10 mouse cellular contexts compared by ENCODE assay signal in genomic region chr15:91314402-91315318, GRCm38 (mm10).
A peak's percentile ranks its signal among the peaks of the same experiment; 100 is the strongest.
DNase-seq lines count a peak whose midpoint lies in the region; ATAC-seq and TF ChIP-seq lines count a peak whose summit lies in the region.
"Had no signal": no experiment of that assay in that cellular context is flagged by ENCODE, and none has a peak within 500 bp of the region (broad histone marks: within the 10 kb centered on the region; RNA-seq: fewer than 3 reads in every experiment).

No protein-coding gene starts in this region.

- no peak for ATAC-seq in hindbrain, postnatal 0 days
- ATAC-seq in hindbrain, embryonic 11.5 days (ENCODE audit: low FRiP score): no peak
- no peak for ATAC-seq in midbrain, postnatal 0 days (ENCODE audit: low FRiP score)
- ATAC-seq in midbrain, embryonic 14.5 days (ENCODE audit: low FRiP score, low TSS enrichment): no peak
- ATAC-seq in stomach, postnatal 0 days (ENCODE audit: low FRiP score, low TSS enrichment): no peak
- ATAC-seq in liver, postnatal 0 days: no peak

- no peak overlapping the region for H3K27ac ChIP-seq in hindbrain, postnatal 0 days
- H3K27ac ChIP-seq in hindbrain, embryonic 11.5 days (ENCODE audit: low read depth, low read length): no peak overlapping the region
- H3K27ac ChIP-seq in midbrain, postnatal 0 days (ENCODE audit: low read depth, low read length): no peak overlapping the region
- no peak overlapping the region for H3K27ac ChIP-seq in midbrain, embryonic 14.5 days (replicated peaks; ENCODE audit: low read depth, low read length)
- H3K27ac ChIP-seq in stomach, postnatal 0 days (replicated peaks): no peak overlapping the region
- H3K27ac ChIP-seq in liver, postnatal 0 days (ENCODE audit: low read depth): no peak overlapping the region
- H3K27ac ChIP-seq: hindbrain, embryonic 12.5 days had no signal

- no peaks in the 10 kb centered on the region for H3K9me3 ChIP-seq in hindbrain, postnatal 0 days (ENCODE audit: low read length)
- no peaks in the 10 kb centered on the region for H3K9me3 ChIP-seq in hindbrain, embryonic 11.5 days (ENCODE audit: control insufficient read depth, low read length)
- no peaks in the 10 kb centered on the region for H3K9me3 ChIP-seq in midbrain, postnatal 0 days (ENCODE audit: low read length)
- H3K9me3 ChIP-seq in midbrain, embryonic 14.5 days (ENCODE audit: control insufficient read depth, low read length): no peaks in the 10 kb centered on the region
- H3K9me3 ChIP-seq in stomach, postnatal 0 days (ENCODE audit: control insufficient read depth, low read length): no peaks in the 10 kb centered on the region
- H3K9me3 ChIP-seq in liver, postnatal 0 days (ENCODE audit: low read length): no peaks in the 10 kb centered on the region
- H3K9me3 ChIP-seq: hindbrain, embryonic 12.5 days had no signal

- 47% methylated on average over 19 of the region's 19 CpGs for WGBS in hindbrain, postnatal 0 days
- 83% methylated on average over 19 of the region's 19 CpGs for WGBS in hindbrain, embryonic 11.5 days
- WGBS in midbrain, postnatal 0 days: 69% methylated on average over 19 of the region's 19 CpGs
- WGBS in midbrain, embryonic 14.5 days: 83% methylated on average over 19 of the region's 19 CpGs
- WGBS in stomach, postnatal 0 days: 58% methylated on average over 19 of the region's 19 CpGs
- WGBS in liver, postnatal 0 days (ENCODE audit: insufficient replicate concordance): 80% methylated on average over 19 of the region's 19 CpGs

- no peak overlapping the region for H3K9ac ChIP-seq in hindbrain, postnatal 0 days (replicated peaks; ENCODE audit: low read length)
- H3K9ac ChIP-seq in hindbrain, embryonic 11.5 days (ENCODE audit: low read depth, low read length): no peak overlapping the region
- no peak overlapping the region for H3K9ac ChIP-seq in midbrain, postnatal 0 days (replicated peaks; ENCODE audit: low read length, poor library complexity, severe bottlenecking)
- no peak overlapping the region for H3K9ac ChIP-seq in midbrain, embryonic 14.5 days (replicated peaks; ENCODE audit: low read length)
- no peak overlapping the region for H3K9ac ChIP-seq in stomach, postnatal 0 days (ENCODE audit: low read length)
- no peak overlapping the region for H3K9ac ChIP-seq in liver, postnatal 0 days (replicated peaks)
- H3K9ac ChIP-seq: hindbrain, embryonic 12.5 days had no signal

- peak overlapping the region; percentile 5 for H3K4me2 ChIP-seq in hindbrain, postnatal 0 days (ENCODE audit: low read depth, low read length)
- H3K4me2 ChIP-seq in hindbrain, embryonic 11.5 days (replicated peaks; ENCODE audit: low read depth, low read length): no peak overlapping the region
- H3K4me2 ChIP-seq in midbrain, postnatal 0 days (ENCODE audit: low read depth, low read length, poor library complexity, severe bottlenecking): no peak overlapping the region
- H3K4me2 ChIP-seq in midbrain, embryonic 14.5 days (ENCODE audit: low read length): no peak overlapping the region
- H3K4me2 ChIP-seq in stomach, postnatal 0 days (replicated peaks; ENCODE audit: low read depth): peak overlapping the region; percentile 29; the same call in 1 of the 2 replicates
- H3K4me2 ChIP-seq in liver, postnatal 0 days (ENCODE audit: low read depth, low read length): no peak overlapping the region
- H3K4me2 ChIP-seq: hindbrain, embryonic 12.5 days had no signal

- TF ChIP-seq EP300 in stomach, postnatal 0 days (optimal IDR thresholded peaks at IDR 0.05): no peak
- no peak for TF ChIP-seq EP300 in liver, postnatal 0 days (IDR thresholded peaks at IDR 0.05; ENCODE audit: low read depth)

- no peak overlapping the region for H3K4me3 ChIP-seq in hindbrain, postnatal 0 days (ENCODE audit: low read length)
- H3K4me3 ChIP-seq in hindbrain, embryonic 11.5 days (ENCODE audit: low read depth, low read length): no peak overlapping the region
- H3K4me3 ChIP-seq in midbrain, postnatal 0 days (ENCODE audit: low read depth, low read length): no peak overlapping the region
- H3K4me3 ChIP-seq in midbrain, embryonic 14.5 days (replicated peaks; ENCODE audit: low read depth, low read length): no peak overlapping the region
- H3K4me3 ChIP-seq in stomach, postnatal 0 days (ENCODE audit: low read depth, low read length): no peak overlapping the region
- no peak overlapping the region for H3K4me3 ChIP-seq in liver, postnatal 0 days (ENCODE audit: low read depth, low read length)
- H3K4me3 ChIP-seq: hindbrain, embryonic 12.5 days had no signal

- H3K36me3 ChIP-seq in hindbrain, postnatal 0 days (ENCODE audit: insufficient read depth, low read length): no peaks in the 10 kb centered on the region
- no peaks in the 10 kb centered on the region for H3K36me3 ChIP-seq in hindbrain, embryonic 11.5 days (ENCODE audit: control insufficient read depth, insufficient read depth, low read length)
- no peaks in the 10 kb centered on the region for H3K36me3 ChIP-seq in midbrain, postnatal 0 days (ENCODE audit: insufficient read depth, low read length)
- no peaks in the 10 kb centered on the region for H3K36me3 ChIP-seq in midbrain, embryonic 14.5 days (ENCODE audit: control insufficient read depth, insufficient read depth, low read length)
- H3K36me3 ChIP-seq in stomach, postnatal 0 days (ENCODE audit: control insufficient read depth, insufficient read depth, low read length): no peaks in the 10 kb centered on the region
- H3K36me3 ChIP-seq in liver, postnatal 0 days (replicated peaks; ENCODE audit: insufficient read depth, low read length): no peaks in the 10 kb centered on the region
- H3K36me3 ChIP-seq: hindbrain, embryonic 12.5 days had no signal

- H3K27me3 ChIP-seq in hindbrain, postnatal 0 days (ENCODE audit: insufficient read depth, low read length): no peaks in the 10 kb centered on the region
- H3K27me3 ChIP-seq in hindbrain, embryonic 11.5 days (ENCODE audit: control insufficient read depth, insufficient read depth, low read length): no peaks in the 10 kb centered on the region
- H3K27me3 ChIP-seq in midbrain, postnatal 0 days (ENCODE audit: insufficient read depth, low read length): no peaks in the 10 kb centered on the region
- no peaks in the 10 kb centered on the region for H3K27me3 ChIP-seq in midbrain, embryonic 14.5 days (ENCODE audit: control insufficient read depth, insufficient read depth, low read length)
- no peaks in the 10 kb centered on the region for H3K27me3 ChIP-seq in stomach, postnatal 0 days (ENCODE audit: control insufficient read depth, insufficient read depth, low read length)
- H3K27me3 ChIP-seq in liver, postnatal 0 days (ENCODE audit: insufficient read depth, low read length): no peaks in the 10 kb centered on the region
- H3K27me3 ChIP-seq: hindbrain, embryonic 12.5 days had no signal

- no peaks in the 10 kb centered on the region for H3K4me1 ChIP-seq in hindbrain, postnatal 0 days (ENCODE audit: insufficient read depth, low read length)
- no peaks in the 10 kb centered on the region for H3K4me1 ChIP-seq in hindbrain, embryonic 11.5 days (replicated peaks; ENCODE audit: control insufficient read depth, insufficient read depth, low read length)
- no peaks in the 10 kb centered on the region for H3K4me1 ChIP-seq in midbrain, postnatal 0 days (ENCODE audit: insufficient read depth, low read length)
- no peaks in the 10 kb centered on the region for H3K4me1 ChIP-seq in midbrain, embryonic 14.5 days (ENCODE audit: control insufficient read depth, insufficient read depth, low read length)
- no peaks in the 10 kb centered on the region for H3K4me1 ChIP-seq in stomach, postnatal 0 days (replicated peaks; ENCODE audit: control insufficient read depth, insufficient read depth)
- no peaks in the 10 kb centered on the region for H3K4me1 ChIP-seq in liver, postnatal 0 days (ENCODE audit: insufficient read depth)
- H3K4me1 ChIP-seq: hindbrain, embryonic 12.5 days had no signal

- peak; percentile 35 for DNase-seq in hindbrain, postnatal 0 days (ENCODE audit: low spot score)
- DNase-seq in hindbrain, embryonic 11.5 days (ENCODE audit: low spot score): no peak
- DNase-seq in midbrain, postnatal 0 days (ENCODE audit: low spot score): peak; percentile 25
- no peak for DNase-seq in midbrain, embryonic 14.5 days
- peak; percentile 18 for DNase-seq in kidney, postnatal 14 days
- DNase-seq in stomach, postnatal 0 days (ENCODE audit: low spot score): no peak
- no peak for DNase-seq in liver, postnatal 0 days
- DNase-seq: cerebellum, adult 9-10 months; thymus, postnatal 4 days had no signal

- TF ChIP-seq CTCF in hindbrain, postnatal 0 days (IDR thresholded peaks at IDR 0.05; ENCODE audit: low read depth): no peak
- TF ChIP-seq CTCF in midbrain, postnatal 0 days (IDR thresholded peaks at IDR 0.05): no peak
- TF ChIP-seq CTCF in stomach, postnatal 0 days (IDR thresholded peaks at IDR 0.05; ENCODE audit: low read depth): no peak
- TF ChIP-seq CTCF in liver, postnatal 0 days (IDR thresholded peaks at IDR 0.05; ENCODE audit: low read depth): no peak

Comparison
In these comparisons a context has a peak if more than half of its experiments do, and no peak if none do; other contexts are left out.
1. DNase-seq: peak in hindbrain, postnatal 0 days (single experiment), midbrain, postnatal 0 days (single experiment) and kidney, postnatal 14 days (single experiment); none in hindbrain, embryonic 11.5 days (single experiment), midbrain, embryonic 14.5 days (single experiment), stomach, postnatal 0 days (single experiment) and liver, postnatal 0 days (single experiment).
2. H3K4me2 ChIP-seq: peak in hindbrain, postnatal 0 days (single experiment) and stomach, postnatal 0 days (single experiment); none in hindbrain, embryonic 11.5 days (single experiment), midbrain, postnatal 0 days (single experiment), midbrain, embryonic 14.5 days (single experiment) and liver, postnatal 0 days (single experiment).